11 mouse cellular contexts compared by ENCODE assay signal in genomic region chr12:17557967-17558345, GRCm38 (mm10). TPM values are rescaled to one million over a fixed set of nuclear protein-coding genes. Genes with fewer than 3 reads are reported as not detected.
A peak's percentile ranks its signal among the peaks of the same experiment; 100 is the strongest.
DNase-seq lines count a peak whose midpoint lies in the region; ATAC-seq and TF ChIP-seq lines count a peak whose summit lies in the region.
"Had no signal": no experiment of that assay in that cellular context is flagged by ENCODE, and none has a peak within 500 bp of the region (broad histone marks: within the 10 kb centered on the region; RNA-seq: fewer than 3 reads in every experiment).

No protein-coding gene starts in this region.

- peak overlapping the region; percentile 48; the same call in 1 of the 2 replicates for H3K4me2 ChIP-seq in forebrain, embryonic 13.5 days
- no peak overlapping the region for H3K4me2 ChIP-seq in midbrain, embryonic 14.5 days (ENCODE audit: low read length)
- H3K4me2 ChIP-seq in lung, postnatal 0 days (replicated peaks; ENCODE audit: low read depth, low read length), result no peak overlapping the region
- H3K4me2 ChIP-seq: lung, embryonic 15.5 days had no signal

- no peak overlapping the region for H3K4me3 ChIP-seq in layer of hippocampus, adult 2 months
- H3K4me3 ChIP-seq in forebrain, embryonic 13.5 days, result no peak overlapping the region
- H3K4me3 ChIP-seq in midbrain, embryonic 14.5 days (replicated peaks; ENCODE audit: low read depth, low read length), result no peak overlapping the region
- no peak overlapping the region for H3K4me3 ChIP-seq in lung, postnatal 0 days (ENCODE audit: low read depth, low read length)
- H3K4me3 ChIP-seq: lung, embryonic 15.5 days had no signal

- H3K9ac ChIP-seq in forebrain, embryonic 13.5 days, result no peak overlapping the region
- H3K9ac ChIP-seq in midbrain, embryonic 14.5 days (replicated peaks; ENCODE audit: low read length), result peak overlapping the region; percentile 17; the same call in 1 of the 2 replicates
- H3K9ac ChIP-seq in lung, postnatal 0 days (replicated peaks; ENCODE audit: low read depth), result no peak overlapping the region
- H3K9ac ChIP-seq: lung, embryonic 15.5 days had no signal

- H3K4me1 ChIP-seq in forebrain, embryonic 13.5 days, result peaks cover 35% of the 10 kb centered on the region
- H3K4me1 ChIP-seq in midbrain, embryonic 14.5 days (ENCODE audit: control insufficient read depth, insufficient read depth, low read length), result peaks cover 9% of the 10 kb centered on the region
- H3K4me1 ChIP-seq in lung, postnatal 0 days (ENCODE audit: insufficient read depth, low read depth, low read length), result no peaks in the 10 kb centered on the region

- H3K27me3 ChIP-seq in forebrain, embryonic 13.5 days, result no peaks in the 10 kb centered on the region
- no peaks in the 10 kb centered on the region for H3K27me3 ChIP-seq in midbrain, embryonic 14.5 days (ENCODE audit: control insufficient read depth, insufficient read depth, low read length)
- H3K27me3 ChIP-seq in lung, postnatal 0 days (replicated peaks; ENCODE audit: insufficient read depth, low read length), result no peaks in the 10 kb centered on the region
- H3K27me3 ChIP-seq: lung, embryonic 15.5 days had no signal

- no peak for TF ChIP-seq EP300 in lung, postnatal 0 days (IDR thresholded peaks at IDR 0.05)

- DNase-seq in layer of hippocampus, adult 2 months (ENCODE audit: low spot score in 2 of 2), result no peak
- no peak for DNase-seq in layer of hippocampus, adult 9-10 months (ENCODE audit: low spot score)
- DNase-seq in cerebellum, adult 18-20 months, result peak; percentile 58 to 63
- DNase-seq in midbrain, embryonic 14.5 days, result peak; percentile 57
- DNase-seq in left cerebral cortex, adult 8-10 months (ENCODE audit: low spot score in 2 of 2), result no peak
- no peak for DNase-seq in lung, postnatal 0 days (ENCODE audit: low spot score)
- DNase-seq: kidney, adult 8-10 months; thymus, adult 2 months had no signal

- ATAC-seq in forebrain, embryonic 13.5 days, result peak; percentile 66
- peak; percentile 65 for ATAC-seq in midbrain, embryonic 14.5 days (ENCODE audit: low FRiP score, low TSS enrichment)
- no peak for ATAC-seq in lung, postnatal 0 days
- no peak for ATAC-seq in erythroid progenitor cell, adult 5-6 weeks (replicated peaks; ENCODE audit: low FRiP score, poor library complexity, severe bottlenecking)

- 9% methylated on average over 2 of the region's 2 CpGs for WGBS in forebrain, embryonic 13.5 days
- 35% methylated on average over 2 of the region's 2 CpGs for WGBS in midbrain, embryonic 14.5 days
- 67% methylated on average over 2 of the region's 2 CpGs for WGBS in lung, postnatal 0 days

- H3K9me3 ChIP-seq in forebrain, embryonic 13.5 days (replicated peaks), result no peaks in the 10 kb centered on the region
- no peaks in the 10 kb centered on the region for H3K9me3 ChIP-seq in midbrain, embryonic 14.5 days (ENCODE audit: control insufficient read depth, low read length)
- H3K9me3 ChIP-seq in lung, postnatal 0 days (ENCODE audit: low read length), result no peaks in the 10 kb centered on the region
- H3K9me3 ChIP-seq: lung, embryonic 15.5 days had no signal

- TF ChIP-seq CTCF in layer of hippocampus, adult 2 months (conservative IDR thresholded peaks at IDR 0.05), result no peak
- no peak for TF ChIP-seq CTCF in lung, postnatal 0 days (IDR thresholded peaks at IDR 0.05)

- 0 out of 2 replicates have a peak overlapping the region, but pooled peaks have one; percentile 40 for H3K27ac ChIP-seq in layer of hippocampus, adult 2 months
- H3K27ac ChIP-seq in forebrain, embryonic 13.5 days, result peak overlapping the region; percentile 91
- peak overlapping the region; percentile 68 for H3K27ac ChIP-seq in midbrain, embryonic 14.5 days (replicated peaks; ENCODE audit: low read depth, low read length)
- H3K27ac ChIP-seq in lung, postnatal 0 days (ENCODE audit: low read length), result no peak overlapping the region
- H3K27ac ChIP-seq: lung, embryonic 15.5 days had no signal

- no peaks in the 10 kb centered on the region for H3K36me3 ChIP-seq in forebrain, embryonic 13.5 days (ENCODE audit: poor library complexity, severe bottlenecking)
- no peaks in the 10 kb centered on the region for H3K36me3 ChIP-seq in midbrain, embryonic 14.5 days (ENCODE audit: control insufficient read depth, insufficient read depth, low read length)
- no peaks in the 10 kb centered on the region for H3K36me3 ChIP-seq in lung, postnatal 0 days (ENCODE audit: insufficient read depth, low read length)
- H3K36me3 ChIP-seq: lung, embryonic 15.5 days had no signal

RNA-seq across cellular contexts. Expression of gene Odc1, which starts 13.4 kb away (rescaled TPM):
- 10 to 100 TPM; 78.3 to 80.4 TPM for total RNA-seq in layer of hippocampus, adult 2 months (2021)
- 236 and 267 TPM in 2 replicates for polyA plus RNA-seq in forebrain, embryonic 13.5 days (2015; fragmentation: Nextera tagmentation; extraction: Ambion mirVana)
- polyA plus RNA-seq in midbrain, embryonic 14.5 days (2014; fragmentation: Nextera tagmentation; extraction: Ambion mirVana), result 149 and 192 TPM in 2 replicates
- 10 to 100 TPM; 76.1 to 79.2 (median 77.4) TPM for total RNA-seq in left cerebral cortex, adult 8-10 months (2022)
- polyA plus RNA-seq in lung, postnatal 0 days (2015; fragmentation: Nextera tagmentation; extraction: Ambion mirVana), result 42.0 and 43.6 TPM in 2 replicates
- 1,351 and 1,432 TPM in 2 replicates for total RNA-seq in erythroid progenitor cell, adult 5-6 weeks (2015; ENCODE audit: low replicate concordance)
- 1,739 and 2,218 TPM in 2 replicates for total RNA-seq in erythroid progenitor cell, adult 5-6 weeks (2017; ENCODE audit: low replicate concordance)

Comparison
In these comparisons a context has a peak if more than half of its experiments do, and no peak if none do; other contexts are left out.
1. DNase-seq: peak in cerebellum, adult 18-20 months (2 of 2) and midbrain, embryonic 14.5 days (single experiment); none in layer of hippocampus, adult 2 months (0 of 2), layer of hippocampus, adult 9-10 months (single experiment), left cerebral cortex, adult 8-10 months (0 of 2) and lung, postnatal 0 days (single experiment).
2. ATAC-seq: peak in forebrain, embryonic 13.5 days (single experiment) and midbrain, embryonic 14.5 days (single experiment); none in lung, postnatal 0 days (single experiment) and erythroid progenitor cell, adult 5-6 weeks (single experiment).
3. RNA of gene Odc1, which starts 13.4 kb away (total RNA-seq): 1,351 to 2,218 TPM in erythroid progenitor cell, adult 5-6 weeks; 78.3 to 80.4 TPM in layer of hippocampus, adult 2 months and 76.1 to 79.2 TPM in left cerebral cortex, adult 8-10 months; every median in the first group is over 10 times any median in the second.